Mouse (Mus musculus): ENCODE results near the gene Gpc5.

- TF ChIP-seq POLR2A (IDR thresholded peaks at IDR 0.05; ENCODE audit: borderline replicate concordance, extremely low read depth, insufficient read depth, insufficient read length, poor library complexity, severe bottlenecking) (no peak), CTCF (IDR thresholded peaks at IDR 0.05; ENCODE audit: borderline replicate concordance, extremely low read depth, insufficient read depth, insufficient read length) (no peak)
These were observed 144.4 kb downstream of the Gpc5 start for GRCm38 (mm10) chr14:115236387-115236786.

Data from brain, embryonic 14.5 days (tissue).